Mouse (Mus musculus) cerebellum, adult (tissue): Measurements from ENCODE around the gene Spata2.

Source experiments
- ATAC-seq: cut with Nextera tagmentation; 2 replicates; pipeline ENCODE4 v1.9.2; 2017; ENCODE audit warnings: mild to moderate bottlenecking, moderate library complexity, mixed read lengths; ENCODE audit not compliant: insufficient number of reproducible peaks, low FRiP score, low TSS enrichment

Gene Spata2

GRCm38 (mm10) chr2:167512365-167512764 lies 19.7 kb upstream of the Spata2 start:
- no peak for ATAC-seq

GRCm38 (mm10) chr2:167510485-167510884 lies 17.8 kb upstream of the Spata2 start:
- ATAC-seq = no peak

- no peak for ATAC-seq
Observed at GRCm38 (mm10) chr2:167508569-167508968, 15.9 kb upstream of the Spata2 start.

- no peak for ATAC-seq
Observed at GRCm38 (mm10) chr2:167507719-167508385, 15.2 kb upstream of the Spata2 start.

- no peak for ATAC-seq
Observed at GRCm38 (mm10) chr2:167506546-167507260, 14.0 kb upstream of the Spata2 start.

GRCm38 (mm10) chr2:167505127-167505526 lies 12.4 kb upstream of the Spata2 start:
- no peak for ATAC-seq

GRCm38 (mm10) chr2:167503896-167504349 lies 11.2 kb upstream of the Spata2 start:
- ATAC-seq = peak; percentile 15; the same call in 1 of the 2 replicates

- ATAC-seq = peak; percentile 67
Observed at GRCm38 (mm10) chr2:167503253-167503895, 10.7 kb upstream of the Spata2 start.

- 0 out of 2 replicates have a peak, but pooled peaks have one; percentile 6 for ATAC-seq
Observed at GRCm38 (mm10) chr2:167502554-167503252, 10.0 kb upstream of the Spata2 start.

GRCm38 (mm10) chr2:167497272-167497671 lies 4.6 kb upstream of the Spata2 start:
- ATAC-seq = no peak

- ATAC-seq = no peak
Observed at GRCm38 (mm10) chr2:167496437-167496836, 3.8 kb upstream of the Spata2 start.

- peak; percentile 38; the same call in 1 of the 2 replicates for ATAC-seq
Observed at GRCm38 (mm10) chr2:167491757-167492708, 654 bp downstream of the Spata2 start, which contains the start of gene Rnf114. Gene Rnf114 (plus strand): TSS chr2:167492645.

GRCm38 (mm10) chr2:167490813-167491525 lies 1.7 kb downstream of the Spata2 start:
- no peak for ATAC-seq

- ATAC-seq = no peak
Observed at GRCm38 (mm10) chr2:167487994-167488393, 4.7 kb downstream of the Spata2 start.

- no peak for ATAC-seq
Observed at GRCm38 (mm10) chr2:167487551-167487950, 5.1 kb downstream of the Spata2 start.

GRCm38 (mm10) chr2:167486573-167486972 lies 6.1 kb downstream of the Spata2 start:
- no peak for ATAC-seq

- peak; percentile 74 for ATAC-seq
Observed at GRCm38 (mm10) chr2:167485501-167486377, 6.9 kb downstream of the Spata2 start.

- ATAC-seq = 0 out of 2 replicates have a peak, but pooled peaks have one; percentile 1
Observed at GRCm38 (mm10) chr2:167484932-167485331, 7.8 kb downstream of the Spata2 start.
